In the genomic region with DNA sequence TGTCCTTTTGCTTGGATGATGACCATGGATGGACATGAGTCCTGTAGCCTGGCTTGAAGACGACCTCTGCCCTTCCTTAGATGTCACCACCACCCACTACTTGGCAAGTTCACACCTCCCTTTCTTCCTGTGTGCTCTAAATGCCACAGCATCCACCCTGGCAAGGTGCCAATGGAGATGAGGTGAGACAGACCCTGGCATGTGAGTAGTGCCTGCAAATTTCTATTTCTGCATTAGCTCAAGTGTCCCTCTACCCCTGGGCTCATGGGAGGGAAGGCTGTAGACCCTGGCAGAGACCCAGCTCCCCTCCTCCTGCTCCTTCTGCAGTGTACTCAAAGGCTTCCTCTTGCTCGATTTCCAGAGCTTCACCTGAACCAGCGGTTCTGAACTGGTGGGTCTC, we compare ENCODE assay signal across 11 mouse cellular contexts.
A peak's percentile ranks its signal among the peaks of the same experiment; 100 is the strongest.
DNase-seq lines count a peak whose midpoint lies in the region; ATAC-seq and TF ChIP-seq lines count a peak whose summit lies in the region.
"Had no signal": no experiment of that assay in that cellular context is flagged by ENCODE, and none has a peak within 500 bp of the region (broad histone marks: within the 10 kb centered on the region; RNA-seq: fewer than 3 reads in every experiment).

No protein-coding gene starts in this region.

- H3K36me3 ChIP-seq in heart, embryonic 11.5 days (ENCODE audit: control insufficient read depth, insufficient read depth, low read length) = no peaks in the 10 kb centered on the region
- H3K36me3 ChIP-seq in lung, embryonic 14.5 days (ENCODE audit: insufficient read depth) = no peaks in the 10 kb centered on the region
- H3K36me3 ChIP-seq in hindbrain, embryonic 10.5 days = no peaks in the 10 kb centered on the region
- no peaks in the 10 kb centered on the region; the same call in 1 of the 2 replicates for H3K36me3 ChIP-seq in intestine, postnatal 0 days (ENCODE audit: control insufficient read depth, insufficient read depth)

- TF ChIP-seq POLR2A in lung, adult 2 months (IDR thresholded peaks at IDR 0.05; ENCODE audit: borderline replicate concordance, extremely low read depth, low read depth, low read length) = no peak

- no peak overlapping the region for H3K9ac ChIP-seq in heart, embryonic 11.5 days (ENCODE audit: low read depth, low read length)
- H3K9ac ChIP-seq in lung, embryonic 14.5 days = no peak overlapping the region
- H3K9ac ChIP-seq in intestine, postnatal 0 days (ENCODE audit: low read depth, low read length) = no peak overlapping the region
- H3K9ac ChIP-seq: hindbrain, embryonic 14.5 days had no signal

- intact Hi-C loops in heart, postnatal 25 days (cut with DNase I) = no loop called here

- no peak overlapping the region for H3K4me3 ChIP-seq in heart, embryonic 11.5 days (ENCODE audit: low read depth, low read length)
- no peak overlapping the region for H3K4me3 ChIP-seq in lung, embryonic 14.5 days (ENCODE audit: low read depth, low read length)
- no peak overlapping the region for H3K4me3 ChIP-seq in lung, adult 2 months (replicated peaks; ENCODE audit: extremely low read depth, low read depth, low read length)
- no peak overlapping the region for H3K4me3 ChIP-seq in hindbrain, embryonic 10.5 days
- no peak overlapping the region for H3K4me3 ChIP-seq in intestine, postnatal 0 days (ENCODE audit: low read depth, low read length)
- H3K4me3 ChIP-seq: myocyte had no signal

- H3K27me3 ChIP-seq in heart, embryonic 11.5 days (ENCODE audit: control insufficient read depth, insufficient read depth, low read length) = no peaks in the 10 kb centered on the region
- H3K27me3 ChIP-seq in lung, embryonic 14.5 days (ENCODE audit: insufficient read depth, low read length) = no peaks in the 10 kb centered on the region
- H3K27me3 ChIP-seq in hindbrain, embryonic 10.5 days (ENCODE audit: insufficient read depth, poor library complexity, severe bottlenecking) = no peaks in the 10 kb centered on the region
- no peaks in the 10 kb centered on the region for H3K27me3 ChIP-seq in intestine, postnatal 0 days (replicated peaks; ENCODE audit: control insufficient read depth, insufficient read depth, low read length)

- peak overlapping the region; percentile 71 for H3K27ac ChIP-seq in heart, embryonic 11.5 days (ENCODE audit: low read depth, low read length)
- no peak overlapping the region for H3K27ac ChIP-seq in lung, embryonic 14.5 days (ENCODE audit: low read depth)
- no peak overlapping the region for H3K27ac ChIP-seq in hindbrain, embryonic 10.5 days
- no peak overlapping the region for H3K27ac ChIP-seq in intestine, postnatal 0 days (ENCODE audit: low read depth, low read length)
- H3K27ac ChIP-seq: hindbrain, embryonic 14.5 days had no signal

- ATAC-seq in heart, embryonic 11.5 days (replicated peaks; ENCODE audit: insufficient number of reproducible peaks, low FRiP score, low TSS enrichment) = peak; percentile 57
- no peak for ATAC-seq in lung, embryonic 14.5 days (ENCODE audit: insufficient read depth)
- no peak for ATAC-seq in intestine, postnatal 0 days

- TF ChIP-seq CTCF in lung, embryonic 14.5 days (IDR thresholded peaks at IDR 0.05; ENCODE audit: low read depth) = no peak
- no peak for TF ChIP-seq CTCF in lung, adult 2 months (IDR thresholded peaks at IDR 0.05; ENCODE audit: insufficient read depth, low read length)
- TF ChIP-seq CTCF in intestine, postnatal 0 days (IDR thresholded peaks at IDR 0.05; ENCODE audit: low read depth) = no peak

- 63% methylated on average over 3 of the region's 3 CpGs for WGBS in heart, embryonic 11.5 days (ENCODE audit: insufficient replicate concordance)
- WGBS in lung, embryonic 14.5 days = 57% methylated on average over 3 of the region's 3 CpGs
- 35% methylated on average over 3 of the region's 3 CpGs for WGBS in lung, adult 2 months
- 87% methylated on average over 3 of the region's 3 CpGs for WGBS in hindbrain, embryonic 10.5 days
- 63% methylated on average over 3 of the region's 3 CpGs for WGBS in intestine, postnatal 0 days

- peak overlapping the region; percentile 27; the same call in 1 of the 2 replicates for H3K4me2 ChIP-seq in heart, embryonic 11.5 days
- H3K4me2 ChIP-seq in lung, embryonic 14.5 days = no peak overlapping the region
- H3K4me2 ChIP-seq in intestine, postnatal 0 days (replicated peaks; ENCODE audit: low read depth) = no peak overlapping the region
- H3K4me2 ChIP-seq: hindbrain, embryonic 14.5 days had no signal

- peaks cover 76% of the 10 kb centered on the region for H3K4me1 ChIP-seq in heart, embryonic 11.5 days (ENCODE audit: control insufficient read depth, insufficient read depth, low read length)
- peaks cover 19% of the 10 kb centered on the region for H3K4me1 ChIP-seq in lung, embryonic 14.5 days (ENCODE audit: insufficient read depth)
- H3K4me1 ChIP-seq in lung, adult 2 months (ENCODE audit: control insufficient read depth, insufficient read depth, low read length) = peaks cover 21% of the 10 kb centered on the region
- H3K4me1 ChIP-seq in hindbrain, embryonic 10.5 days (replicated peaks) = peaks cover 32% of the 10 kb centered on the region
- H3K4me1 ChIP-seq in intestine, postnatal 0 days (replicated peaks; ENCODE audit: control insufficient read depth, insufficient read depth, low read length) = peaks cover 17% of the 10 kb centered on the region

- no peak for DNase-seq in heart, postnatal 25 days (ENCODE audit: low spot score)
- peak; percentile 27 for DNase-seq in lung, embryonic 14.5 days
- no peak for DNase-seq in lung, adult 2 months
- DNase-seq in CD8-positive naive resting alpha-beta T cell, adult 2 months (ENCODE audit: low read depth in 2 of 2, low spot score in 2 of 2) = peak; percentile 16 to 49
- DNase-seq in kidney, postnatal 25 days = peak; percentile 49 to 54
- no peak for DNase-seq in hindbrain, embryonic 10.5 days (ENCODE audit: low spot score)

- H3K9me3 ChIP-seq in heart, embryonic 11.5 days (replicated peaks; ENCODE audit: control insufficient read depth, low read length) = 0 out of 2 replicates have a peak, but pooled peaks cover 2% of the 10 kb centered on the region
- no peaks in the 10 kb centered on the region for H3K9me3 ChIP-seq in lung, embryonic 14.5 days (ENCODE audit: low read depth, low read length)
- H3K9me3 ChIP-seq in hindbrain, embryonic 10.5 days = no peaks in the 10 kb centered on the region
- no peaks in the 10 kb centered on the region for H3K9me3 ChIP-seq in intestine, postnatal 0 days (ENCODE audit: control insufficient read depth)
- H3K9me3 ChIP-seq: G1E had no signal

Comparison
In these comparisons a context has a peak if more than half of its experiments do, and no peak if none do; other contexts are left out.
1. DNase-seq: peak in lung, embryonic 14.5 days (single experiment), CD8-positive naive resting alpha-beta T cell, adult 2 months (2 of 2) and kidney, postnatal 25 days (2 of 2); none in heart, postnatal 25 days (single experiment), lung, adult 2 months (single experiment) and hindbrain, embryonic 10.5 days (single experiment).